Mouse (Mus musculus): ENCODE results near the gene Retreg2.

Gene Retreg2

DNA sequence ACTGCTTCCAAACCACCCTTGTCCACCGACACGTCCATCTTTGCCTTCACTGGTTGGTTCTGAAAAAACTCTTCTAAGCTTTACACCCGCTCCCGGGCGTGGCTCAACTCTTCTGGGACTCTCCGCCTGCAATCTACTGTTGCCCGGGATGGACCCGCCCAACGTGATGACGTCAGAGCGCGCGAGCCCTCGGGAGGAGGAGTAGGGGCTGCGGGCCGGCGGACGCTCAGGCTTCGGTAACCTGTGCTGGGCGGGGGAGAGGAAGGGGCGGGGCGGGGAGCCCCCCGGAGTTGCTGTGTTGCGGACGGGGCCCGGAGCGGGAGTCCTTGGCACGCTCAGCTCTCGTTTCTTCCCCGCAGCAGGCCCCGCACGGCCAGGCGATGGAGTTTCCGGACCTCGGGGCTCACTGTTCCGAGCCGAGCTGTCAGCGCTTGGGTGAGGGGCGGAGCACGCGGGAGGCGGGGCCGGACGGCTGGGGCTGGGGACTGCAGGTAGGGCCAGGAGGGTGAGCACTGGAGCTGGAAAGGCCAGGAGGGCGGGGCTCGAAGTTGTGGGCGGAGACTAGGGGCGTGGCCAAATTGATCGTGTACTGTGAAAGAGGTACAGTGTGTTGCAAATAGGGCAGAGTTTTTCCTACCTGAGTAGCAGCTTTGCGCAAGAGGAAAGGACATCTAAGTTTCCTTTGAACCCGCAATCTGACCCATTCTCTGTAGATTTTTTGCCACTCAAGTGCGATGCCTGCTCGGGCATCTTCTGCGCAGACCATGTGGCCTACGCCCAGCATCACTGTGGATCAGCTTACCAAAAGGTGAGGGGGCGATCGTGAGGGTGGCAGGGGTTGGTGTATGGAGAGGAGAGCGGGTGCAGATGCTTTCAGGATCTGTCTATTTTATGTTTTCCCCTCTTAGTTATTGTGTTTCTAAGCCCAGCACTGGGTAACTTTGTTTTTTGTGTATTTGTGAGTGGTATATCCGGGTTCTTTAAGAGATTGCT is 26.2 kb downstream of the Retreg2 start, which contains the start of gene Zfand2b:
Gene Zfand2b, plus strand, starts transcription at position 175 of the 993 bp plus-strand sequence.
- peak; percentile 98 for DNase-seq (ENCODE audit: low spot score)

DNA sequence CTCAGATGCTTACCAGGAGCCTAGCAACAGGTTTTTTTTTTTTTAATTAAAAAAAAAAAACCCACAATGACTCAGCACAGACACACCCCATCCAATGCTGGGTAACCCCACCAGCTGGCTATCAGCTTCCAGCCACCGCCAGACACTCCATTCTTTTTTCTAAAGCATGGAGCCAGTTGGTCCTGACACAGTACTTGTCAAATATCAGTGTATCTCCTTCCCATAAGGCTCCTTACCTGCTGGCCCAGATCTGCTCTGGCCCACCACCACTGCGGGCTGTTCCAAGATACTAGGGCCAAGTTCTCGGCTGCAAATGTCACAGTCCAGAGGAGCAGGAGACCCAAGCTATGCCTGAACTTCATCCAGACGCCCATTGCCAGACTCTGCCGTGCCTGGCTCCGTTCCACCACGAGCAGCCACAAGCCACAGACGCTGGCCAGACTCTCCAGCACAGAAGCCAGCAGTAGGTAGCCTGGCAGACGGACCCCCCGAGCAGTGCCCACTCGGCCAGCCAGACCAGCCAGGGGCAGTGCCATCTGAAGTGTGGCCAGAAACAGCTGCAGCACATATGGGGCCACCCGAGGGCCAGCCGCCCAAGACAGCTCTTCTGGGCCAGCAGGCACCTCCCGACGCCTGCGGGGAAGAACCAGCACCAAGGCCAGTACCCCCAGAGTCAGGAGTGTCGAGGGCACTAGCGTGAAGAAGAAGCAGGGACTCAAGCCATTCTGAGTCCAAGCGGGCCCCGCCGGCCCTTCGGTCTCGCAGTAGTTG is 36.9 kb downstream of the Retreg2 start:
- no peak for DNase-seq (ENCODE audit: low spot score)

DNA sequence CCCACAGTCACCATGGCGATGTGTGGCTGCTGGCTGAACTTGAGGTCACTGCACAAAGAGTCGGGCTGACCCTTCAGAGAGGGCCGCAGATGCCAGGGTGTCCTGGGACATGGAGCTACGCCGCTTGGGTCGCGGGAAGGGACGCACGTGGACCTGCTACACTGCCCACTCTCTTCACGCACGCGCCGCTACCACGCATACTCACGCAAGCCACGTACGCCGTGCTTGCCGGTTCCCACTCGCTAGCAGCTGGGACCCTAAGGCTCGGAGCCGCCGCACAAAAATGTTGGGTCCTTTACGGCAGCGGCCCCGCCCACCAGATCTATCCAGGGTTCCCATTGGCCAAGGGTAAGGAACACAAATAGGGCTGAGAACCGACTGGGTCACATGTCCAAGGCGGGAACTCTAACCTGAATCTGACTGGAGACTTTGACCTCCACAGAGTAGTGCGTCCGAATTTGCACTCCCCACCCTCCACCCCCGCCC is 37.6 kb downstream of the Retreg2 start, which contains the start of gene Abcb6:
Gene Abcb6, minus strand, starts transcription at position 288 of the 486 bp plus-strand sequence.
- DNase-seq (ENCODE audit: low spot score) = peak; percentile 90

DNA sequence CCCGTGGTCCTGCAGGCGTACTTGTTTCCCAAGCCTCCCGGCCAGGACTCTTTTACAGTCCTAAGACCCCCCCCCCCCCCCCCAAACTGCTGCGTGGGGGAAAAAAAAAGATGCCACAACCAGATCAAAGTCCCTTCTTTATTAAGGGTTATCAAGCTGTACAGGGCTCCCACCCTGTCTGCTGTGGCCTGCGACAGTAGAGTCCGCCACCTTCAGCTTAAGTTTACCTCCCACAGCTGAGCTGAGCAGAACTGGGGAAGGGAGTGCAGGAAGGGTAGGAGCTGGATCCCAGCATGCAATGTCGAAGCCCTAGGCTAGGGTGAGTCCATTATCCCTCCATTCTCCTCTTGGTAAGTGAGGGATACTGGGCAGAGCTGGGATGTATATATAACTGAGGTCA is 38.2 kb downstream of the Retreg2 start:
- no peak for DNase-seq (ENCODE audit: low spot score)

DNA sequence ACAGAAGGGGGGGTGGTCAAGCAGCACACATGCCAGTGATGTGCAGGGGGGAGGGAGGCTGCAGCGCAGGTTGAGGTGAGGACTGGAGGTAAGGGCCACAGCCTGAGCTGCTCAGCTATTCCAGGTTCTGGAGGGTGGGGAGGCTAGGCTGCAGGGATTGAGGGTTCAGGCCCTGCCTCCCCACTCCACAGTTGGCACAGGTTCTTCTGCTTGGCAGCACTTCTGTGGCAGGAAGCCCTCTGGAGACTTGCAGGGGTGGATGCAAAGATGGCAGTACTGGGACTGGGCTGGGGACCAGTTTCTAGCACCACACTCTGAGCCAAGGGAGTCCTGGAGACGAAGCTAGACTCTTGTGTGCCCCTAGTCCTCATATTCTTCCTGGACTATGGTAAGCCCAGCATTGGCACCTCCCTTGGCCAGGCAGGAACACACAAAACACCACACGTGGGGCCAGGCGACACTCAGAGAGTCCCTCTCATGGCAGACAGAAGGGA is 38.8 kb downstream of the Retreg2 start:
- no peak for DNase-seq (ENCODE audit: low spot score)

DNA sequence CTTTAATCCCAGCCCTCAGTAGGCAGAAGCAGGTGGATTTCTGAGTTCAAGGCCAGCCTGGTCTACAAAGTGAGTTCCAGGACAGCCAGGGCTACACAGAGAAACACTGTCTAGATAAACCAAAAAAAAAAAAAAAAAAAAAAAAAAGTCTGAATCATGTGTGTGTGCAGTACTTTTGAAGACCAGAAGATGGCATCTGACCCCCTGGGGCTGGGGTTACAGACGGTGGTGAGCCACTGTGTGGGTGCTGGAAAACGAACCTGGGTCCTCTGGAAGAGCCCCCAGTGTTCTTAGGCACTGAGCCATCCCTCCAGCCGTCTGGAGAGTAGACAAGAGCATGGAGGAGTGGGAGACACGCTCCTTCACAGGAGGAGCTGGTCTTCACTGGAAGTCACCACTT is 39.6 kb downstream of the Retreg2 start:
- no peak for DNase-seq (ENCODE audit: low spot score)

DNA sequence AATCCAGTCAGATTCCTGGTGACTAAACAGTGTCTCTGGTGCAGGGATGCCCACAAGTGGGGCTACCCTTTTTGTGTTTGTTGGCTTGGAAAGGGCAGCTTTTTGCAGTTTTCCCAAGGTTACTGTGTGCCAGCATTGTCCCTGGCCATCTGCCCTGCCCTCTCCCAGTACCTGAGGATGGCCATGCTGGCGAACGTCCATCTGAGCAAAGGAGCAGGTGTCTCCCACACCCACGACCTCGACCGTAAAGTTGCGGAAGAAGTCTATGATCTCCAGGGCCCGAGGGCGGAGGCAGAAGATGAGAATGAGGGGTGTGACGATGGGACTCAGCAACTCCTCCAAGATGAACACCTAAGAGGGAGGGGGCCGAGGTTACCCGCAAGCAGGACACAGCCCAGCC is 42.9 kb downstream of the Retreg2 start:
- DNase-seq (ENCODE audit: low spot score) = no peak

DNA sequence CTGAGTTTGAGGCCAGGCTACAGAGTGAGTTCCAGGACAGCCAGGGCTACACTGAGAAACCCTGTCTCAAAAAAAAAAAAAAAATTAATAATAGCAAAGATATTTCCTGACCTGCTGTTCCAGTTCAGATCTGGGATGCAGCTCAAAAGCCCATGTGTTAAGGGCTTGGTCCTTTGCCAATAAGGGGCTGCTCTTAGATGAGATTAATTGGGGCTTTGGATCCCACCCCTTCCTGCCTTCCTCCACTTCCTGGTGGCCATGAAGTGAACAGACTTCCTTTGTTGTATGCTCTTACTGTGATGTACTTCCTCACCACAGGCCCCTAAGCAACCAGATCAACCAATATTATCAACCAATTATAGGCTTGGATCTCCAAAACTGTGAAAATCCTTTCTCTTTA is 44.5 kb downstream of the Retreg2 start:
- no peak for DNase-seq (ENCODE audit: low spot score)

DNA sequence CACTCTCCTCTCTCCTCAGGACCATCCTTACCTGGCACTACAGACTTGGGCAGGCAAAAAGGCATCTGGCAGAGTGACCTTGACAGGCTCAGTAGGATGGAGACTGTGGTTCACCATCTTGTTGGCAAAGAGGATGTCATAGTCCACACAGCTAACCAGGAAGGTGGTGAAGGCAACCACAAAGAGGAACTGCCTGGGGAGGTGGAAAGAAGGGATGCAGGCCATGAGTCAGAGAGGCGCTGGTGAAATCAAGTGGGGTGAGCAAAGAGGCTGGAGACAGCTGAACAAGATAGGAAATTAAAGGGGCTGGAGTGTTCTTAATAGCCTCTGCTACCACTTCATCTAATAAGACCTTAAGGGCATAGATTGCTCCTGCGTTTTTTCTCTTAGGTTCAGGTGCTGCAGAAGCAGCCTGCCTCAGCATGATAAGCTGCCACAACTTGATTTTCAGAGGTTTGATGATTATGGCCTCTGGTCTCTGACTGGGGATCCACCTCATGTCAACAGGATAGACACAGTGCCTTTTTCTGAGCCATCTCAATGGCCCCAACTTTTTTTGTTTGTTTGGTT is 45.4 kb downstream of the Retreg2 start:
- DNase-seq (ENCODE audit: low spot score) = peak; percentile 48

DNA sequence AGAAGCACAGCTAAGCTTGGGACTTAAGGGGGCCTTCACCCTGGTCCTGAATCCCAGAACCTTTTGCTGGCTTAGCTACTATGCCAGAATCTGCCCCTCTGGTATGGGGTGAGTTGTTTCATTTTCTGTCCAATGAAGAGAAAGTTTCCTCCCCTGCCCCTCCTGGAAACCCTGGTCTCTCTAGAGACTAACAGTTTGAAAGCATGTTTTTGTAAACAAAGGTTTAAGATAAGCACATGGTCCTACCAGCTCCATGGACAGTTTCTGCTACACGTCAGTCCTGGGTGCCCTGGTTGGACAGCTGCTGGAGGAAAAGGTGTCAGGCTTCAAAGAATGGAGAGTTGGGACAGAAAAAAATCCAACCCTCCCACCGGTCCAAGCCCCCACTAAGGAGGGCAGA is 48.0 kb downstream of the Retreg2 start:
- no peak for DNase-seq (ENCODE audit: low spot score)

DNA sequence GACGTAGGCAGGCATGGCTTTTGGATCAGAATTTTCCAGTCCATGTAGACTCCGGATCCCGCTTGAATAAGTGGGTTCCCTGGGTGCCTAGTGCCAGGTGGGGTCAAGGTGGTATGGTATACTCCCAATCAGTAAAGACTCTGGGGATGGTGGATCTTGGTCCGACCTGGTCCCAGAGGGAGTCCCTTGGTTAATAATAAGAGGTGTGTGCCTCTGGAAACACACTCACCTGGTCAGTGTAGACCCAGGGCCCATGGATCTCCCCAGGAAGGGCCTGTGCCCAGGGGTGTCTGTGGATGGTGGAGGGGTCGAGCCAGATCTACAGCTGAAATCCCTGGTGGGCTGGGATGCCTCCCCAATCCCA is 48.7 kb downstream of the Retreg2 start:
- DNase-seq (ENCODE audit: low spot score) = no peak

DNA sequence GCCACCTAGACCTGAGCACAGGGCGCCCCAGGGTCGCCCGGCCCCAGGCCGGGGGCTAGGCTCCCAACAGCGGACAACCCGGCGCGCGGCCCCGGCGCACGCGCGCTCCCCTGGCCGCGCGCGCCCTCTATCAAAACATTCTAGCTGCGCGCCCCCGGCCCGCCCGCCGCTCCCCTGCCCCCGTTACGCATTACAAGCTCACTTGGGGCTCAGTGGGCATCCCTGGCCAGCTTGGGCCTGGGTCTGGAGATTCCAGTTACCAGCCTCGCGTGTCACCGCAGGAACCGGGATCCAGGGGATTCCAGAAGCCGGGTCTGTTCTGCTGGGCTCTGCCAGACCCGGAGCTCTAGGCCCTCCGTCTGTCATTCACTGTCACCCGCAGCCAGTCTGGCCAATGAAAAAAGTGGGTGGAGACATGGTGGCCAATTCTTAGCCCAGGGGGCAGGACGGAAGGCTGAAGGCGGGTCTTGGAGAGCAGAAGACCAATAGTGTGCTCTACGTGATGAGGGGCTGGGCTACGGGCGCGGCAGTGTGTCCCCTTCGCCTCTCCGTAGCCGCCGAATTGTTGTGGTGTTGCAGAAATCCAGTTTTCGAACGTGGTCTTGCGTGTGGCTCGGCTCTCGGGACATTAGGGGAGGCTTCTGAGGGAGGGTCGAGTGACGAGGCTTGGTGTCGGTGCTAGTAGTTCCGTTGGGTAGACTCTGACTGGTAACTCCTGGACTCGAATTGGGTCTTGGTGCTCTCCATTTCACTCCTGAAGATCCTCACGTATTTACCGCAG is 49.2 kb downstream of the Retreg2 start, which contains the start of the genes Ankzf1 and Atg9a:
Gene Ankzf1, plus strand, starts transcription at position 530 of the 781 bp plus-strand sequence.
Gene Atg9a, minus strand, starts transcription at position 575 of the 781 bp plus-strand sequence.
- DNase-seq (ENCODE audit: low spot score) = peak; percentile 99

DNA sequence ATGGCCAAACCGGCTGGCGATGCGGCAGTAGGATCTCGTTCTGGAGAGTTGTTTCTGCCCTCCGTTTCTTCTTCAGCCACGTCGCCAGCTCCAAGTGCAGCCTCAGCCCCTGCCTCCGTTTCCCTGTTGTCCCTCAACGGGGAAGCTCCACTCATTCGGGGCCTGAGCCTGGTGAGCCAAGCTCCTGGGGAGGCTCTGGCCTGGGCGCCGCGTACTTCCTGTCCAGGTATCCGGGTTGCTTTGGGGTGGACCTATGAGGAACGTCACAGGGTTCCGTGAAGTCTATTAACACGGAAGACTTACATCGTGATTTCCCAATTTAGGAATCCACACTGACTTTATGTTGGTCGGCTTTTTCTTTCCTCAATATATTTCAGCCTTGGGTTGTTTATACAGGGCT is 49.9 kb downstream of the Retreg2 start:
- DNase-seq (ENCODE audit: low spot score) = peak; percentile 57

Data from lung, postnatal 25 days (tissue).